Mouse (Mus musculus): ENCODE data around the gene Nckap5.

GRCm38 (mm10) chr1:126817381-126818034 is 13.1 kb downstream of the Nckap5 start:
- TF ChIP-seq CTCF (IDR thresholded peaks at IDR 0.05; ENCODE audit: low read depth) (no peak), EP300 (IDR thresholded peaks at IDR 0.05; ENCODE audit: low read depth) (no peak)

All from liver, embryonic 14.5 days (tissue).